Mouse (Mus musculus) limb, embryonic 11.5 days (tissue): ENCODE measurements around the gene F2r. TPM values are rescaled to one million over a fixed set of nuclear protein-coding genes. Genes with fewer than 3 reads are reported as not detected.

Experiments
- ATAC-seq: fragments of 200-750 bp; cut with Nextera tagmentation; 2 replicates; pipeline ENCODE4 v1.8.0; 2017; ENCODE audit warnings: low read depth; ENCODE audit not compliant: insufficient number of reproducible peaks, low FRiP score, low TSS enrichment
- DNase-seq: peaks from one replicate; pipeline ENCODE4 v3.0.0-alpha.2; 2015; ENCODE audit warnings: low spot score
- H3K27ac ChIP-seq: fragments of 300-500 bp; sonication (generic); replicated peaks from 2 replicates; pipeline ENCODE4 v1.5.1; 2014; ENCODE audit warnings: low read depth, mild to moderate bottlenecking, low read length
- H3K27me3 ChIP-seq: fragments of 300-500 bp; sonication (generic); 2 replicates; pipeline ENCODE4 v1.6.1; 2014; ENCODE audit warnings: mild to moderate bottlenecking, low read length, mixed read lengths; ENCODE audit not compliant: control insufficient read depth, insufficient read depth
- H3K36me3 ChIP-seq: fragments of 300-500 bp; sonication (generic); 2 replicates; pipeline ENCODE4 v1.6.1; 2014; ENCODE audit warnings: mild to moderate bottlenecking, low read length, moderate library complexity, mixed read lengths; ENCODE audit not compliant: control insufficient read depth, insufficient read depth
- H3K4me1 ChIP-seq: fragments of 300-500 bp; sonication (generic); 2 replicates; pipeline ENCODE4 v1.6.1; 2014; ENCODE audit warnings: low read length, mixed read lengths; ENCODE audit not compliant: control insufficient read depth, insufficient read depth
- H3K4me2 ChIP-seq: fragments of 300-500 bp; sonication (generic); 2 replicates; pipeline ENCODE4 v1.6.1; 2014; ENCODE audit warnings: low read depth, mild to moderate bottlenecking, moderate library complexity; ENCODE audit not compliant: severe bottlenecking
- H3K4me3 ChIP-seq: fragments of 300-500 bp; sonication (generic); 2 replicates; pipeline ENCODE4 v1.5.1; 2014; ENCODE audit warnings: low read depth, low read length
- H3K9ac ChIP-seq: fragments of 300-500 bp; sonication (generic); 2 replicates; pipeline ENCODE4 v1.6.1; 2014; ENCODE audit warnings: mild to moderate bottlenecking, low read length
- H3K9me3 ChIP-seq: fragments of 300-500 bp; sonication (generic); 2 replicates; pipeline ENCODE4 v1.6.1; 2016; ENCODE audit warnings: low read length; ENCODE audit not compliant: control insufficient read depth
- WGBS: fragments of 180-500 bp; shearing (Covaris S2); extraction: QIAGEN DNeasy Blood & Tissue Kit; methylation state at CpG from one replicate; pipeline ENCODE4 v1.1.7; 2014; 5-methylcytosine and 5-hydroxymethylcytosine counted together
- polyA plus RNA-seq: library from polyadenylated mRNA; unstranded; fragments of >200 nt; fragmentation: Nextera tagmentation; extraction: Ambion mirVana; gene quantifications from 2 replicates; pipeline ENCODE4 v1.2.1, GENCODE M21; 2014

F2r gene
- polyA plus RNA-seq, 1 experiment from 2014 or later: 157 TPM

GRCm38 (mm10) chr13:95563693-95564092 lies 54.6 kb downstream of the F2r start:
- Histone ChIP-seq H3K27ac (no peak overlapping the region), H3K4me1 (no peaks in the 10 kb centered on the region), H3K27me3 (no peaks in the 10 kb centered on the region), H3K36me3 (no peaks in the 10 kb centered on the region), H3K4me3 (no peak overlapping the region), H3K9ac (no peak overlapping the region), H3K4me2 (no peak overlapping the region), H3K9me3 (no peaks in the 10 kb centered on the region)
- no peak for ATAC-seq
- DNase-seq: peak; percentile 85
- WGBS: 2% methylated on average over 3 of the region's 3 CpGs

- ATAC-seq: no peak
- no peak overlapping the region for H3K4me2 ChIP-seq
Measured at GRCm38 (mm10) chr13:95563066-95563610, 55.1 kb downstream of the F2r start.

GRCm38 (mm10) chr13:95557326-95557725 lies 61.0 kb downstream of the F2r start:
- Histone ChIP-seq H3K27me3 (no peaks in the 10 kb centered on the region), H3K4me2 (no peak overlapping the region), H3K27ac (no peak overlapping the region), H3K4me1 (no peaks in the 10 kb centered on the region), H3K4me3 (no peak overlapping the region), H3K36me3 (no peaks in the 10 kb centered on the region), H3K9ac (no peak overlapping the region), H3K9me3 (no peaks in the 10 kb centered on the region)
- WGBS: 83% methylated on average over 7 of the region's 7 CpGs
- DNase-seq: no peak
- no peak for ATAC-seq

More at GRCm38 (mm10) chr13:95563066-95563610, 55.1 kb downstream of the F2r start:
- no peak for DNase-seq
- H3K4me3 ChIP-seq: no peak overlapping the region
- no peaks in the 10 kb centered on the region for H3K9me3 ChIP-seq
- whole genome bisulfite sequencing: 64% methylated on average over 10 of the region's 10 CpGs
- H3K9ac ChIP-seq: no peak overlapping the region
- H3K27me3 ChIP-seq: no peaks in the 10 kb centered on the region
- H3K27ac ChIP-seq: no peak overlapping the region
- H3K4me1 ChIP-seq: no peaks in the 10 kb centered on the region
- H3K36me3 ChIP-seq: no peaks in the 10 kb centered on the region

GRCm38 (mm10) chr13:95553885-95554492 lies 64.3 kb downstream of the F2r start:
- Histone ChIP-seq H3K27ac (no peak overlapping the region), H3K27me3 (no peaks in the 10 kb centered on the region), H3K9me3 (no peaks in the 10 kb centered on the region), H3K4me2 (no peak overlapping the region), H3K4me3 (no peak overlapping the region), H3K36me3 (no peaks in the 10 kb centered on the region), H3K4me1 (peaks cover 5% of the 10 kb centered on the region; the same call in 1 of the 2 replicates), H3K9ac (no peak overlapping the region)
- ATAC-seq: no peak
- 85% methylated on average over 11 of the region's 11 CpGs for WGBS
- no peak for DNase-seq

Other genes with a start within 250 kb of the F2r start
- gene Aggf1, start 243.1 kb downstream of the F2r start, polyA plus RNA-seq: 45.1 and 45.5 TPM in 2 replicates
- gene Crhbp, start 173.6 kb downstream of the F2r start, polyA plus RNA-seq: 1.4 and 3.5 TPM in 2 replicates
- not detected in 2 replicates for gene S100z, start 139.8 kb downstream of the F2r start, polyA plus RNA-seq
- gene F2rl1, start 93.3 kb downstream of the F2r start, polyA plus RNA-seq: 0.11 TPM in 1 of 2 replicates, not detected in the other
- 2.3 TPM in 2 replicates for gene F2rl2, start 78.4 kb upstream of the F2r start, polyA plus RNA-seq